Mouse (Mus musculus) CH12.LX (cell line): ENCODE measurements around the gene Zdhhc4.
A peak's percentile ranks its signal among the peaks of the same experiment; 100 is the strongest.

ENCODE experiments used
- CHD1 ChIP-seq: IDR thresholded peaks from 2 replicates; pipeline ENCODE4 v1.6.1; 2012; ENCODE audit warnings: low read depth, low read length, improper control_type of control experiment, inconsistent platforms
- E2F4 ChIP-seq: IDR thresholded peaks from 2 replicates; pipeline ENCODE4 v1.6.1; 2011; ENCODE audit warnings: low read depth, low read length, improper control_type of control experiment; ENCODE audit not compliant: insufficient replicate concordance
- EP300 ChIP-seq: IDR thresholded peaks from 2 replicates; pipeline ENCODE4 v1.6.1; 2011; ENCODE audit warnings: low read length, improper control_type of control experiment
- TBP ChIP-seq: conservative IDR thresholded peaks from 2 replicates; pipeline ENCODE4 v1.6.1; 2011; ENCODE audit warnings: low read depth, low read length, improper control_type of control experiment

- TF ChIP-seq CHD1 (no peak), E2F4 (no peak), EP300 (no peak), TBP (0 out of 2 replicates have a peak, but pooled peaks have one; percentile 55)
Observed at GRCm38 (mm10) chr5:143328690-143329495, at the start of gene Zdhhc4.
